In the genomic region with DNA sequence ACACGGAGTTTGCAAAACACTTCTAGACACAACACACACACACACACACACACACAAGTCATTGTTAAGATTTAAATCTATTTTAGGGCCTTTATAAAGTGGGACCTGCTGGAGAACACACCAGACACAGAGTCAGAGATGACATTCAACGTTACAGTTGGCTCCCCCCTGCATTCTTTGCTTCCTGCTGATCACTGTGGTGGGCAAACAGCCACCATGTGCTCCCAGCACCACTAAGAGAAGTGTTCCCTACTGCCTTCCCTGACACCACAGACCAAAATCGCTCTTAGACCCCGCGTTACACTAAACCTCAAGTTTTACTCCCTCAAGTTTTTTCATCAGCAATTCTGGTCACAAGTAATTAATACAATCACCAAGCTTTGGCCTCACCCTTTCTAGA, we compare ENCODE assay signal across 13 mouse cellular contexts. TPM values are rescaled to one million over a fixed set of nuclear protein-coding genes. Genes with fewer than 3 reads are reported as not detected.
"Had no signal": no experiment of that assay in that cellular context is flagged by ENCODE, and none has a peak within 500 bp of the region (broad histone marks: within the 10 kb centered on the region; RNA-seq: fewer than 3 reads in every experiment).

No protein-coding gene starts in this region.

- ATAC-seq: hindbrain, embryonic 16.5 days; inflammation-experienced regulatory T-cells, adult 6 months; midbrain, embryonic 16.5 days had no signal

- H3K4me3 ChIP-seq: kidney, embryonic 15.5 days; layer of hippocampus, adult 2 months; limb, embryonic 12.5 days; midbrain, embryonic 12.5 days; neural tube, embryonic 13.5 days had no signal

- H3K27me3 ChIP-seq: kidney, embryonic 15.5 days; limb, embryonic 12.5 days; midbrain, embryonic 12.5 days; neural tube, embryonic 13.5 days had no signal

- H3K4me2 ChIP-seq: kidney, embryonic 15.5 days; limb, embryonic 12.5 days; midbrain, embryonic 12.5 days; neural tube, embryonic 13.5 days had no signal

- H3K36me3 ChIP-seq: kidney, embryonic 15.5 days; limb, embryonic 12.5 days; midbrain, embryonic 12.5 days; neural tube, embryonic 13.5 days had no signal

- H3K9ac ChIP-seq: kidney, embryonic 15.5 days; limb, embryonic 12.5 days; midbrain, embryonic 12.5 days; neural tube, embryonic 13.5 days had no signal

- DNase-seq: kidney, postnatal 4 days; lung, adult 18-20 months had no signal

- H3K9me3 ChIP-seq: kidney, embryonic 15.5 days; limb, embryonic 12.5 days; midbrain, embryonic 12.5 days; neural tube, embryonic 13.5 days had no signal

- H3K27ac ChIP-seq: layer of hippocampus, adult 2 months; limb, embryonic 12.5 days; midbrain, embryonic 12.5 days; neural tube, embryonic 13.5 days had no signal

RNA-seq across cellular contexts. Expression of gene Gm42791, which starts 26.8 kb away (rescaled TPM):
- total RNA-seq: liver, adult 2 months had no signal
- polyA plus RNA-seq: inflammation-experienced regulatory T-cells, adult 6 months; intestine, postnatal 0 days; kidney, embryonic 15.5 days; liver, adult 2 months; stomach, embryonic 14.5 days had no signal
